Mouse (Mus musculus): ENCODE measurements around the gene Ngfr. TPM values are rescaled to one million over a fixed set of nuclear protein-coding genes. Genes with fewer than 3 reads are reported as not detected.
A peak's percentile ranks its signal among the peaks of the same experiment; 100 is the strongest.

Ngfr gene
- polyA plus RNA-seq, 1 experiment from 2014 or later = 23.4 TPM

GRCm38 (mm10) chr11:95544546-95545327, 42.8 kb downstream of the Ngfr start:
- WGBS = 84% methylated on average over 8 of the region's 8 CpGs
- Histone ChIP-seq H3K27ac (ENCODE audit: low read depth, low read length) (no peak overlapping the region), H3K4me1 (ENCODE audit: control insufficient read depth, insufficient read depth, low read length) (peaks cover 10% of the 10 kb centered on the region), H3K4me2 (replicated peaks; ENCODE audit: low read depth, low read length) (no peak overlapping the region), H3K36me3 (ENCODE audit: control insufficient read depth, insufficient read depth, low read length) (no peaks in the 10 kb centered on the region), H3K4me3 (ENCODE audit: low read length) (no peak overlapping the region), H3K9me3 (ENCODE audit: control insufficient read depth, low read length) (no peaks in the 10 kb centered on the region), H3K27me3 (ENCODE audit: control insufficient read depth, insufficient read depth, low read length) (no peaks in the 10 kb centered on the region), H3K9ac (ENCODE audit: low read depth, low read length) (no peak overlapping the region)
- ATAC-seq (ENCODE audit: low FRiP score, low TSS enrichment) = no peak

GRCm38 (mm10) chr11:95540637-95541385, 46.7 kb downstream of the Ngfr start:
- no peaks in the 10 kb centered on the region for H3K36me3 ChIP-seq (ENCODE audit: control insufficient read depth, insufficient read depth, low read length)
- peaks cover 10% of the 10 kb centered on the region for H3K4me1 ChIP-seq (ENCODE audit: control insufficient read depth, insufficient read depth, low read length)
- no peak overlapping the region for H3K27ac ChIP-seq (ENCODE audit: low read depth, low read length)
- no peaks in the 10 kb centered on the region for H3K27me3 ChIP-seq (ENCODE audit: control insufficient read depth, insufficient read depth, low read length)
- H3K4me2 ChIP-seq (replicated peaks; ENCODE audit: low read depth, low read length) = peak overlapping the region; percentile 36
- ATAC-seq (ENCODE audit: low FRiP score, low TSS enrichment) = peak; percentile 14; the same call in 1 of the 2 replicates
- 0 out of 2 replicates have a peak overlapping the region, but pooled peaks have one; percentile 7 for H3K9ac ChIP-seq (ENCODE audit: low read depth, low read length)
- H3K4me3 ChIP-seq (ENCODE audit: low read length) = no peak overlapping the region
- H3K9me3 ChIP-seq (ENCODE audit: control insufficient read depth, low read length) = no peaks in the 10 kb centered on the region
- 18% methylated on average over 18 of the region's 18 CpGs for WGBS

- Histone ChIP-seq H3K9ac (ENCODE audit: low read depth, low read length) (no peak overlapping the region), H3K9me3 (ENCODE audit: control insufficient read depth, low read length) (no peaks in the 10 kb centered on the region), H3K36me3 (ENCODE audit: control insufficient read depth, insufficient read depth, low read length) (no peaks in the 10 kb centered on the region), H3K4me1 (ENCODE audit: control insufficient read depth, insufficient read depth, low read length) (peaks cover 10% of the 10 kb centered on the region), H3K27me3 (ENCODE audit: control insufficient read depth, insufficient read depth, low read length) (no peaks in the 10 kb centered on the region), H3K4me3 (ENCODE audit: low read length) (no peak overlapping the region), H3K4me2 (replicated peaks; ENCODE audit: low read depth, low read length) (no peak overlapping the region), H3K27ac (ENCODE audit: low read depth, low read length) (no peak overlapping the region)
- no peak for ATAC-seq (ENCODE audit: low FRiP score, low TSS enrichment)
- WGBS = 81% methylated on average over 15 of the region's 15 CpGs
These were observed 49.0 kb downstream of the Ngfr start for GRCm38 (mm10) chr11:95538378-95539104.

- peak overlapping the region; percentile 33 for H3K4me2 ChIP-seq (replicated peaks; ENCODE audit: low read depth, low read length)
- H3K4me1 ChIP-seq (ENCODE audit: control insufficient read depth, insufficient read depth, low read length) = no peaks in the 10 kb centered on the region
- no peaks in the 10 kb centered on the region for H3K9me3 ChIP-seq (ENCODE audit: control insufficient read depth, low read length)
- ATAC-seq (ENCODE audit: low FRiP score, low TSS enrichment) = peak; percentile 94
- no peak overlapping the region for H3K4me3 ChIP-seq (ENCODE audit: low read length)
- 21% methylated on average over 24 of the region's 24 CpGs for WGBS
- H3K9ac ChIP-seq (ENCODE audit: low read depth, low read length) = no peak overlapping the region; the same call in 1 of the 2 replicates
- no peak overlapping the region for H3K27ac ChIP-seq (ENCODE audit: low read depth, low read length)
- no peaks in the 10 kb centered on the region for H3K27me3 ChIP-seq (ENCODE audit: control insufficient read depth, insufficient read depth, low read length)
- no peaks in the 10 kb centered on the region for H3K36me3 ChIP-seq (ENCODE audit: control insufficient read depth, insufficient read depth, low read length)
These were observed 53.9 kb downstream of the Ngfr start for GRCm38 (mm10) chr11:95533484-95534160.

- Histone ChIP-seq H3K9me3 (ENCODE audit: control insufficient read depth, low read length) (no peaks in the 10 kb centered on the region), H3K4me1 (ENCODE audit: control insufficient read depth, insufficient read depth, low read length) (no peaks in the 10 kb centered on the region), H3K4me2 (replicated peaks; ENCODE audit: low read depth, low read length) (no peak overlapping the region), H3K4me3 (ENCODE audit: low read length) (no peak overlapping the region), H3K27ac (ENCODE audit: low read depth, low read length) (no peak overlapping the region), H3K9ac (ENCODE audit: low read depth, low read length) (no peak overlapping the region), H3K27me3 (ENCODE audit: control insufficient read depth, insufficient read depth, low read length) (no peaks in the 10 kb centered on the region), H3K36me3 (ENCODE audit: control insufficient read depth, insufficient read depth, low read length) (no peaks in the 10 kb centered on the region)
- no peak for ATAC-seq (ENCODE audit: low FRiP score, low TSS enrichment)
- WGBS = 78% methylated on average over 13 of the region's 13 CpGs
These were observed 55.0 kb downstream of the Ngfr start for GRCm38 (mm10) chr11:95532353-95533072.

GRCm38 (mm10) chr11:95528231-95528630, 59.3 kb downstream of the Ngfr start:
- Histone ChIP-seq H3K4me2 (replicated peaks; ENCODE audit: low read depth, low read length) (no peak overlapping the region), H3K9ac (ENCODE audit: low read depth, low read length) (no peak overlapping the region), H3K4me3 (ENCODE audit: low read length) (no peak overlapping the region), H3K9me3 (ENCODE audit: control insufficient read depth, low read length) (no peaks in the 10 kb centered on the region), H3K4me1 (ENCODE audit: control insufficient read depth, insufficient read depth, low read length) (no peaks in the 10 kb centered on the region), H3K27me3 (ENCODE audit: control insufficient read depth, insufficient read depth, low read length) (no peaks in the 10 kb centered on the region), H3K27ac (ENCODE audit: low read depth, low read length) (no peak overlapping the region), H3K36me3 (ENCODE audit: control insufficient read depth, insufficient read depth, low read length) (no peaks in the 10 kb centered on the region)
- no peak for ATAC-seq (ENCODE audit: low FRiP score, low TSS enrichment)
- WGBS = 76% methylated on average over 3 of the region's 3 CpGs

GRCm38 (mm10) chr11:95527307-95527706, 60.2 kb downstream of the Ngfr start:
- Histone ChIP-seq H3K27ac (ENCODE audit: low read depth, low read length) (no peak overlapping the region), H3K4me3 (ENCODE audit: low read length) (no peak overlapping the region), H3K36me3 (ENCODE audit: control insufficient read depth, insufficient read depth, low read length) (no peaks in the 10 kb centered on the region), H3K9ac (ENCODE audit: low read depth, low read length) (no peak overlapping the region), H3K27me3 (ENCODE audit: control insufficient read depth, insufficient read depth, low read length) (no peaks in the 10 kb centered on the region), H3K9me3 (ENCODE audit: control insufficient read depth, low read length) (no peaks in the 10 kb centered on the region), H3K4me1 (ENCODE audit: control insufficient read depth, insufficient read depth, low read length) (no peaks in the 10 kb centered on the region), H3K4me2 (replicated peaks; ENCODE audit: low read depth, low read length) (no peak overlapping the region)
- ATAC-seq (ENCODE audit: low FRiP score, low TSS enrichment) = no peak
- 80% methylated on average over 8 of the region's 8 CpGs for WGBS

GRCm38 (mm10) chr11:95521563-95521962, 66.0 kb downstream of the Ngfr start:
- H3K4me2 ChIP-seq (replicated peaks; ENCODE audit: low read depth, low read length) = peak overlapping the region; percentile 32
- H3K27ac ChIP-seq (ENCODE audit: low read depth, low read length) = no peak overlapping the region
- no peaks in the 10 kb centered on the region for H3K36me3 ChIP-seq (ENCODE audit: control insufficient read depth, insufficient read depth, low read length)
- H3K4me3 ChIP-seq (ENCODE audit: low read length) = peak overlapping the region; percentile 3
- WGBS = 1% methylated on average over 13 of the region's 13 CpGs
- ATAC-seq (ENCODE audit: low FRiP score, low TSS enrichment) = peak; percentile 59
- H3K4me1 ChIP-seq (ENCODE audit: control insufficient read depth, insufficient read depth, low read length) = peaks cover 7% of the 10 kb centered on the region; the same call in 1 of the 2 replicates
- H3K27me3 ChIP-seq (ENCODE audit: control insufficient read depth, insufficient read depth, low read length) = no peaks in the 10 kb centered on the region
- no peak overlapping the region for H3K9ac ChIP-seq (ENCODE audit: low read depth, low read length)
- H3K9me3 ChIP-seq (ENCODE audit: control insufficient read depth, low read length) = no peaks in the 10 kb centered on the region

All from kidney, embryonic 14.5 days (tissue).